Mouse (Mus musculus) lung, postnatal 10 days (tissue): ENCODE results near the gene Tmem132d.
"Not testable (repeated sequence)": the region's sequence is repeated elsewhere in the genome, so short reads cannot be mapped to it uniquely, and the experiment has no call there.

Source experiments
- DNase-seq: peaks from one replicate; pipeline ENCODE4 v3.0.0; 2021

Gene Tmem132d

DNA sequence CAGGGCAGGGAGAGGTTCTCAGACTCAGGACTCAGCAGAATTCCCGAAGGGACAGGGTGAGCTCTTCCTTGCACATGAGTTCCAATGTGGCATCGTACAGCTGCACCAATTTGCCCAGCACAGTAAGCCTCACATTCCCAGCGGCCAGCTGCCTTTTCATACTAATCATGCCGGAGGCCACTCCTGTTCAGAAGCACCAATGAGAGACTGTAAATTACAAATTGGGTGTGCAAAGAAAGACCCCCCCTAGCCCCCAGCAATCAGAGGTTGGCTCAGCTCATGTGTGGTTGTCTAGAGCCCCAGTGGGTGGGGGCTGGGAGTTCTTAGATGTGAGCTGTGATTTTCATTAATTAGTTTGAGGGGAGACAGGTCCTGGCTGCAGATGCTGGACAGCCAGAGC lies 677.3 kb downstream of the Tmem132d start:
- no peak for DNase-seq

DNA sequence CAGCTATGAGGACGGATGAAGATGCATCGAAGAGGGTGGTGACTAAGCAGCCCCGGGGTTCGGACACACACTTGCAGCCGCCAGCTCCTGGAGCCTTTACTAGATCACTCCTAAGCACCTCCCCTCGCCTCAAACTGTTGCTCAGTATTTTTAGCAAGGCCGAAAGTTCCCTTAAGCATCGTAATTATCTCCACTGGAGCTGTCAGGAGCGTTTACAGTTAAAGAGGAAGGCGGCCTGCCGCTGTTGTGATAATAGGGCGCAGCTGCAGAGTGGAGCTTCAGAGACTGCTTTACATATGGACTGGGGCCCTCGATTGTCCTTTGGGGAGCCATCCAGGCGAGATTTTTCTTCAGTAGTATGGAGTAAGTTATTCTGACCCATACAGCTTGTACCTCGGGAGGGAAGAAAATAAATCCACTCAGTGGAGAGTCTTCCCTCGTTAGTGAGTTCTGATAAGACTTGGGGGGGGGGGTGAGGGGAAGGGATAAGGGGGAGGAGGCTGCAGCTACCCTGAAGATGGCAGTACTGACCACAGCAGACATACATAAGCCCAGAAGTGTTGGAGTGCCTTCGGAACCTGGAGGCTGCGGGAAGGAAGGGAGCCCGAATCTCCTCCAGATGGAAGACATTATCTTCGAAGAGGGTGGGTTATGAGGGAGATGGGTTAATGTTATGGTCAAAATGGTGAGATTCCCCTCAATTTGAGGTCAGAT lies 681.5 kb downstream of the Tmem132d start:
- no peak for DNase-seq

DNA sequence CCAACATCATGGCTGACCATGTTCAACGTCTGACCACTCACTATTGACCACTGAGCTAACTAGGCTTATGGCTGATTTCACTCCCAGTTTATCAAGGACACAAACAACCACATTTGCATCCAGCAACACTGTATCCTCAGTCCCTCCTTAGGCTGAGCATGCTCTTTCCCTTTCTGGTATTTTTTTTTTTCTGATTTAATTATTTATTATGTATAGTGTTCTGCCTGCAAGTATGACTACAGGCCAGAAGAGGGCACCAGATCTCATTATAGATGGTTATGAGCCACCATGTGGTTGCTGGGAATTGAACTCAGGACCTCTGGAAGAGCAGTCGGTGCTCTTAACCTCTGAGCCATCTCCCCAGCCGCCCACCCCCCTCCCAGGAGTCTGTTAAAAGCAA lies 683.3 kb downstream of the Tmem132d start:
- DNase-seq: not testable (repeated sequence)

DNA sequence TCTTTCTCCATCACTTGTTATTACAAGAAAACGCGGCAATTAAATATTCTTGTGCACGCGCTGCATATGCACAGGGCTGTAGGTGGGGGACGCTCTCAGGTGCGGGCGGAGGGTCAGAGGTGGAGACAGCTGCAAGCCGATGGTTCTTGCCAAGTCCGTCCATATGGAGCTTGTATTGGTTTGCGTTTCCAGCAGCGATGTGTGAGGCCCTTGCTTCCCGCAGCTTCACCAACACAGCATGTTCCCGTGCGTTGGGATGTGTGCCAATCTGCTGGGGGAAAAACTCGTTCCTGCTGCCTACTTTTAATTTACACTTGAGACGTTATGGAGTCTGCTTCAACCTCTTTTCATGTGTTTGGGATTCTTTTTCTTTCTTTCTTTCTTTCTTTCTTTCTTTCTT lies 691.5 kb downstream of the Tmem132d start:
- DNase-seq: no peak
